Mouse (Mus musculus): ENCODE measurements around the gene Arhgap10.

DNA sequence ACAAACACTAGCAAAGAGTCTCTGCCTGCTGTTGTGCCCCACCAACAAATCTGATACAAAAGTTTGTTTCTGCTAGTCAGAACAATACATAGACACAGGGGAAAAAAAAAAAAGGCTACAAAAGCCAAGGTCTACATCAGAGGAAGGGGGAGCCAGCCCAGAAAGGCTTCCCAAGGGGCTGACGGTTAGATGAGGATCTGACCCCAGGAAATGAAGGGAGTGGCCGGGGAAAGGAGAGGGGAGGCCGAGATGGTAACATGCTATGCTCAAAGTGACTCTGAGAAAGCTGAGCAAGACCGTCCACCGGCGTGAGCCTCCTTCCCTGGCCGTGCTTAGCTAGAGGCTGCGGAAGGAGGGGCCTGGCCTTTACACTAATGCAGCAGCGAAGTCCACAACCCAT, 76.8 kb downstream of the Arhgap10 start:
- TF ChIP-seq MAX (IDR thresholded peaks at IDR 0.05; ENCODE audit: low read length) (no peak), JUN (IDR thresholded peaks at IDR 0.05; ENCODE audit: insufficient read depth, low read depth, low read length) (no peak)

Data from CH12.LX (cell line).